Mouse (Mus musculus) thymus, adult 2 months (tissue): ENCODE results near the gene Ror1.

ENCODE experiments used
- CTCF ChIP-seq: fragments of 200-500 bp; IDR thresholded peaks from 2 replicates; pipeline ENCODE4 v1.5.1; 2012; ENCODE audit warnings: mild to moderate bottlenecking, control low read depth, low read length, moderate library complexity, borderline replicate concordance; ENCODE audit not compliant: control insufficient read depth, poor library complexity, insufficient read depth; ENCODE audit errors: extremely low read depth
- POLR2A ChIP-seq: fragments of 200-500 bp; IDR thresholded peaks from 2 replicates; pipeline ENCODE4 v1.6.1; 2012; ENCODE audit warnings: mild to moderate bottlenecking, low read length, control low read depth, moderate library complexity; ENCODE audit not compliant: control insufficient read depth, poor library complexity, insufficient read depth; ENCODE audit errors: extremely low read depth

- no peak for TF ChIP-seq CTCF
- no peak for TF ChIP-seq POLR2A
Observed at GRCm38 (mm10) chr4:100357881-100358589, 262.4 kb downstream of the Ror1 start.
